Mouse (Mus musculus): ENCODE results near the gene Srebf2.
"Not testable (repeated sequence)": the region's sequence is repeated elsewhere in the genome, so short reads cannot be mapped to it uniquely, and the experiment has no call there.

The Srebf2 gene

DNA sequence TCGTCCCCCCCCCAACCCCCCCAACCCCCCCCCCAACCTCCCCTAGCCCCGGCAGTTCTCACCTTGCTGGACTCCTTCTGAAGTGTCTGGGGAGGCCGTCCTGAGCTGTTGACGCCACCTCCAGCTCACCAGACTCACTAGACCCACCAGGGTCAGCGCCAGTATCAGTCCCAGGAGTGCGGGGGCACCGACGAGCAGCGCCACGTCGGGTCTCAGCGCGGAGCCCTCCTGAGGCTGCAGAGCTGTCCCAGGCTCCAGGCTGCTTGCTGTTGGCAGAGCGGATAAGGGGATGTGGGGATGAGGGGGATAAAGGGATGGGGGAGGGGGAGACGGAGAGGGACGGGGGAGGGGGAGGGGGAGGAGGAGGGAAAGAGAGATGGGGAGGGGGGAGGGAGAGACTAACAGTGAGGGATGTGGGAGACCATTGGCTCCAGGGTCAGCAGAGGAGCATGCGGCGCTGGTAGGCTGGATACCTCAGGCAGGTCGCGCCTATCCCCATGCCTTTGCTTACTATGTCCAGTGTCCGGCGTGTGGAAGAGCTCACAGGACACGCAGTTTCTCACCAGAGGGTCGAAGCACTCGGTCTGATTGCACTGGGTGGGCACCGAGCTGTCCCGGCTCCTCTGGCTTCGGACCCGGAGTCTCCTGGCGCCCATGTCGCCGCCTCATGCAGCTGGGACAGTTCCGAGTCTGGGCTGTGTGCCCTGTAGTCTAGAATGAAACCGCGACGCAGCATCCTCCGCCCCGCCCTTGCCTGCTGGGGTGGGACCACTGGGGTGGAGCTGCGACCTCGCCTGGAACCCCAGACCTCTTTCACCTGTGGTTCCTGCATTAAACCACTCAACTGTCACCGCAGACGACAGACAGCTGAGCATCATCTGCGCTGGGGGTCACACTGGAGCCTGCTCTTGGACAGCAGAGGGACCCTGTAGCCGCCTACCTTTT is 76.9 kb downstream of the Srebf2 start, which contains the start of gene Tnfrsf13c:
TSS of gene Tnfrsf13c (minus strand) at position 713 of the 945 bp plus-strand sequence.
- peak; percentile 60 to 85 for DNase-seq (ENCODE audit: low spot score in 2 of 2)

DNA sequence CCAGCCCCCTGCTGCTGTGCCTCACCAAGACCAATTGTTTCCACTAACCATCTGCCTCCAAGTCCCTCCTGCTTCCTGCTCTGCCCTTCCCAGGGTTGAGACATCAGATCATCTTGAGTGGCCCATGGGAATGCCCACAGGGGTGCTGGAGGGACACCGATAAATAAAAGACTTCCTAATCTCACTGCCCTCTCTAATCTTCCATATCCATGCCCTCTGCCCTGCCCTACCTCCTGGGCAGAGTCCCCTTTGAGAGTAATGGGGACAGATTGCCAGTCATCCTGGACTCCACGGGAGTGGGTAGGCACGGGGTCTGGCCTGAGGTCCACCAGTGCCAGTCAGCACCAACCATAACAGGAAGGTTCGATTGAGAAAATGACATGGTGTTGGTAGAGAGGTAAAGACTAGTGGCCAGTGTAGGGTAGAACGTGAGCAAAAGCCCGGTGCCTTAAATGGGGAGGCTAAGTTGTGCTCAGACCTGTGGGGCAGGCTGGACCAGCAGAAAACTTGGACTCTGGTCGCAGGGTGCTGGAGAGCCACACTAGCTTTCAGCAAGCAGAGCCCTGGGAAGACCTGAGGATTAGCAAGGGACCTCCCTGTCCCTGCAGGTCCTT is 77.7 kb downstream of the Srebf2 start:
- no peak for DNase-seq (ENCODE audit: low spot score in 2 of 2)

DNA sequence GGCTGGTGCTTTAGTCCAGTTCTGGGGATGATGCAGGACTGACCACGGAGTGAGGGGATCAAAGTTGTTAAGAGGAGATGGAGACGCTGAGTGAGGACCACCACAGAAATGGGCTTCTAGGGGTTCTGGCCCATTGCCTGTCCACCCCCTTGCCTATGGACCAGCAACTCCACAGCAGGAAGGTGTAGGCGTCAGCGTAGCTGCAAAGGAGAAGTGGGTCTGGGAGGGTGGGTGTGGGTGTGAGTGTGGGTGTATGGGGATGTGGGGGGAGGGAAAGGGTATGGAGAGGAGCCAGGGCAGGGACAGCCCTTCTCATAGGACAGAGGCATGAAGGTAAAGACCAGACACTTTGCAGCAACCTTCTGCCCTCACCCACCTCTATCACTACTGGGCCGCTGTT is 78.8 kb downstream of the Srebf2 start:
- no peak for DNase-seq (ENCODE audit: low spot score in 2 of 2)

DNA sequence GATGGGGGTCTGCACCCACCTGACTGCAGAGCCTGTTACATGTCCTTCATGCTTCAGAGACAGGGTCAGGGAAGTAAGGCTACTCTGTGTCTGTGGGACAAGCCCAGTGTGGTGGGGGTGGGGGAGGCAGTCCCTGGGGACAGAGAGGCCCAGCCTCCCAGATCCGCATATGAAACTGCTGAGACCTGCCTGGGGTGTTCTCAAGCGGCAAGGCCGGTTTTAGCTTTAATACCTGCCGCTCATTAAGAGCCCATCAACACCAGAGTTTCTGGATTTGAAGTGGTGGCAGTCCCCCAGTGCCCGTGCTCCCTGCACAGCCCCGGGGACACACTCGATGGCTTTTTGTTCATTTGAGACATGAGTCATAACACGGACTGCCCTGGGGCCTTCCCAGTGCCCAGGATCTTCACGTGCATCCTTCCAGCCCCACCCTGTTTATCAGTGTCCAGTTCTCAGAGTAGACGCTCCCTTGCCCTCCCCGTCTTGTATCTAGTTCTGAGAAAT is 82.6 kb downstream of the Srebf2 start:
- DNase-seq (ENCODE audit: low spot score in 2 of 2), result peak in 1 of 2 experiments; percentile 73

DNA sequence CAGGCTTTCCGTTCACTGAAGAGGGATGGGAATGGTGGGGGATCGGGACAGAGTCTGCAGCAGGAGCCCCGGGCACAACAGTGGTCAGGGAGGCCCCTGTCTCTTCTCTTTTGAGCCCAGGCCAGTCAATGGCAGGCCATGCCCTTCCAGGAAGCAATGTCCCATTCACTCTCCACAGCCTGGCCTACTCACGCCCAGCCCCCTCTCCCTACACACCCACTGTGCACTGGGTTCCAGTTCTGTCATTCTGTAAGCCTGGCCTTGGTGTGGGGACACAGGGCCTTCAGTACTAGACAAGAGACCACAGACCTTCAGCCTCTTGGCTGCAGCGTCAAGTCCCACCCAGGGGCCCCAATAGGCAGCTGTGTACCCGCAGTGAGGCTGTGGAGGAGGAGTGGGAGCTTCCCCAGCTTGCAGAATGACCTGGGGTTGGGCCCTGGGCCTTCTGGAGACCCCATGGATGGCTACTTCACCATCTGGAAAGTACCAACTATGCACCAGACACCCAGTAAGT is 83.2 kb downstream of the Srebf2 start:
- no peak for DNase-seq (ENCODE audit: low spot score in 2 of 2)

DNA sequence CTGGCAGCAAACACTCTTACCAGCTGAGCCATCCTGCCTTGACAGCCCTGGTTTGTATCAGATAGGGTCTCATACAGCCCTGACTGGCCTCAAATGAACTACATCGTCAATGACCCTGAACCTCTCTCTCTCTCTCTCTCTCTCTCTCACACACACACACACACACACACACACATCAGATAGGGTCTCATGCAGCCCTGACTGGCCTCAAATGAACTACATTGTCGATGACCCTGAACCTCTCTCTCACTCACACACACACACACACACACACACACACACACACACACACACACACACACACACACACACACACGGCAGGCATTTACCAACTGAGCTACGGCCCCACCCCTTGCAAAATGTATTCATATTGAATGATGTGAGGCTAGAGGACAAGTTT is 84.1 kb downstream of the Srebf2 start:
- no peak for DNase-seq (ENCODE audit: low spot score in 2 of 2)

DNA sequence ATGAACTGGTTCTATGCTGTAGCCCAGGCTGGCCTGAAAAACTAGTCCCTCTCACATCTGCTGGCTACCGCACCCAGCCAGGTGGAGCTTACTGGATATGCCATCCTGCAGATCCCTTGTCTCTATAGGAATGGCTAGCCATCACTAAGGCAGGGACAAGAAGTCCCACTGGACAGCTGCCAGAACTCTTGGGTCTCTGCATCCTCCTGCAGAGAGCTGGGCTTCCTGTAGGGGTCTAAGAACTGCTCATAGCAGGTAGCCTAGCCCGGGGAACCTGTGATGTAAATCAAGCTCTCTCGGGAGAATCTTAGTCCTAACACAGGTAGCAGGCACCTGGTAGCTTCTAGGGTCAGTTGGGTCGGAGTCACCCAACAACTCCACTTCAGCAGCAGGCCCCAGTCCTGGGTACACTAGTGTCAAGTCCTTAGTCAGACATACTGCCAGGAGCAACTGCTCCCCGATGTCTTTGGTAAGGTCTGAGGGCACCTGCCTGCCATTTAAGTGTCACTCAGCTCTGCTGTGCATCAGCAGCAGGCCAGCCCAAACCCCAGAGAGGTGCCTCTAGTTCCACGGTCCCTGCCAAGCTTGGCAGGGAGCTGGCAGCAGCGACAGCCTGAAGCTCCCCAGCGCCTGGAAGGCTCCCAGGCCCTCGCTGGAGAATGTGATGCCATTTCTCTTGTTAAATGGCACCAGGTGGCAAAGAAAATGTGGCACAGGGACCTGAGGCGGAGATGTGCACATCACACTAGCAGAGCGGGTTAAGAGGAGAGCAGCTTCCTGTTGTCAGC is 84.8 kb downstream of the Srebf2 start:
- peak in 1 of 2 experiments; percentile 31 for DNase-seq (ENCODE audit: low spot score in 2 of 2)

DNA sequence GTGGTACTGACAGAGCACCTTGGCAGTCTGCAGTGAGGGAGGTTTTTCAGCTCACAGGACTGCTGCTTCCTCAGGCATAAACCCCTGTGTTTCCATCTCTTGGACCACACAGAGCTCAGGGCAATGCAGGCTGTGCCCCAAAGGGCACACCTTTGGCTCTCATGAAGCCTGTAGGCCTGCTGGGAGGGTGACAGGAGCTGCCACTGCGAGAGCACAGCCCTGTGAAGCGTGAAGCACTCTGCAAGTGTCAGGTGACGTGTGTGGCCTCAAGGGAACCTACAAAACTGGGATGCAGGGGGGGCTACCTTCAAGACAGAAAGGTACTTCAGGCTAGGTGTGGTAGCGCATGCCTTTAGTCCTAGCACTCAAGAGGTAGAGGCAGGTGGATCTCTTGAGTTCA is 85.7 kb downstream of the Srebf2 start:
- peak in 1 of 2 experiments; percentile 39 for DNase-seq (ENCODE audit: low spot score in 2 of 2)

DNA sequence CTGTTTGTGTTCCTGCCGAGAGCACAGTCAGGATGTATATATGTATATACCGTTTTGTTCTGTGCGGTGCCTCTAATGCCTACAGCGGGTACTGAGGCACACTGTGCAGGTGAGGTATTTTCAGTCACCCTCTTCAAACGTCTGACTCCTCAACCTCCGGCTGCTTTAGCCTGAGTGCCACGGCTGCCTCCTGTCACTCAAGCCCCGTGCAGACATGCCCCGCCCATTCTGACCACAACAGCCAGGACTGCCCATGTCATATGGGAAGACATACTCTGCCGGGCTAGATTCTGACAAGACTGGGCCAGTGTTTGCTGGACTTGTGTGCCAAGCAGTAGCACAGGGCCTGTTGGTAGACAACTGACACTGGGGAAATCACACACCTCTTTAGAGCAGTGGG is 88.7 kb downstream of the Srebf2 start:
- DNase-seq (ENCODE audit: low spot score in 2 of 2), result peak in 1 of 2 experiments; percentile 37

DNA sequence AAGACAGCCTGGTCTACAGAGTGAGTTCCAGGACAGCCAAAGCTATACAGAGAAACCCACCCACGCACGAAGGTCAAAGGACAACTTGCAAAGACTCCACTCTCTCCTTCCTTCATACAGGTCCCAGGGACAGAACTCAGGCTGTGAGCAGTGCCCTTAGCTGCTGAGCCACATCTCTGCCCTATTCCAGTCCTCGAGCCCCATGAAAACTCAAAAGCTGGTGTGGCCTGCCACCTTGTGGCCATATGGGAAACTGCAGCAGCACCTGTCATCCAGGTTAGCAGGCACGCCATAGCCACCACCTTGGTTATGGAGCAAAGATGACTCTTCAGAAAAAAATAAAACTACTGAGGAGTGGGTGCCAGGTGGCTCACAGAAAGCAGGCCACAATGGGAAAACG is 89.6 kb downstream of the Srebf2 start:
- peak; percentile 89 for DNase-seq (ENCODE audit: low spot score in 2 of 2)

DNA sequence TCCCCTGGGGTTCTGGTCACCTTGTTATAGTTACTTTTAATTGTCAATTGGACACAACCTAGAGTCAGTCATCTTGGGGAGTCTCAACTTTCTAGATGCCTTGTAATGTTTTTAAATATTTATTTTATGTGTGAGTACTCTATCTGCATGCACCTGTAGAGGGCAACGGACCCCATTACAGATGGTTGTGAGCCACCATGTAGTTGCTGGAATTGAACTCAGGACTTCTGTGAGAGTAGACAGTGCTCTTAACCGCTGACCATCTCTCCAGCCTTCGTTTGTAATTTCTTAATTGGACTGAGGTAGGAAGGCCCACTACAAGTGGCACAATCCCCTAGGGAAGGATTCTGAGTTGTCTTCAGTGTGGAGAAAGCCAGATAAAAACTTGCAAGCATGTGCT is 96.3 kb downstream of the Srebf2 start:
- no peak for DNase-seq (ENCODE audit: low spot score in 2 of 2)

DNA sequence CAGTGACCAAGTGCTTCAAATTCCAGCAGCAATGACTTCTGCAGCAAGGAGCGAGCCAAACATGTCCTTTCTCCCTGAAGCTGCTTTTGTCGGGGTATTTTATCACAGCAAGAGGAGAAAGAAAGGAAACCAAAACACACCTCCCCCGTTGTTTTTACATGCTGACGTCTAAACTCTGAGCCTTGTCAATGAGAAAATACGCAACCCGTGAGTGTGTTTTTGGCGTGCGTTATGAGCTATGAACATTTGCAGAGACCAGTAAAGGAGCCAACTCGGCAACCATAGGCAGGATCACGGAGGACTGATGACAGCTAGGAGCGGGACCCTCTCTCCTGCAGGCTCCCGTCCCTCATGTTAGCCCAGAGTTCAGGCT is 96.7 kb downstream of the Srebf2 start:
- no peak for DNase-seq (ENCODE audit: low spot score in 2 of 2)

DNA sequence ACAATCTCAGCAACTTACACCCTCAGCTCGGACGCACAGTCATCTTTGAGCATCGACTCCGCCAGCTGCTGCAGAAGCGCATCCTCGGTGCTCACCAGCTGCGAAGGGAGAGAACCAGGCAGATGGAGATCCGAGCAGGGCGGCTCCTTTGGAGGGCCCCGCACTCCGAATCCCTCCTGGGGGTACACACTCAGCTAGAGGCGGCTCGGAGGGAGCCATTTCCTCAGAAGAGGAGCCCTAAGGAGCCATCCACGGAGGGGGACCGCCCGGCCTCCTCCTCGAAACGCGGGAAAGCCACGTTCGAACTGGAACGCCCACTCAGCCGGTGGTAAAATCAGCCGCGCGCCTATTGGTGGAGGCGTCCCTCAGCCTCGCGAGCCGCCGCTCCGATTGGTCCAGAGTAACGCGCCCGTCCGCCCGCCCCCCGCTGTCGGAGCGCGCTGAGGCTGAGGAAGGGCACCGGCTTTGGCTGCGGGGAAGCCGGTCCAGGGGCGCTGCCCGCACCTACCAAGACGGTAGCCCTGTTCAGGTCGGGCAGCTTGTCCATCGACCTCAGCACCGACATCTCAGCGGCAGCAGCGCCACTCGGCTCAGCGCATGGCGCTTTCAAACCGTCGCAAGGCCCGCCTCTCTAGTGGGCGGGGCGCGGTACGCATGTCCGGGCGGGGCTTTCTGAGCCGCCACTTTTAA is 97.3 kb downstream of the Srebf2 start, which contains the start of gene Cenpm:
TSS of gene Cenpm (minus strand) at position 634 of the 690 bp plus-strand sequence.
- DNase-seq (ENCODE audit: low spot score in 2 of 2), result peak; percentile 95 to 96

DNA sequence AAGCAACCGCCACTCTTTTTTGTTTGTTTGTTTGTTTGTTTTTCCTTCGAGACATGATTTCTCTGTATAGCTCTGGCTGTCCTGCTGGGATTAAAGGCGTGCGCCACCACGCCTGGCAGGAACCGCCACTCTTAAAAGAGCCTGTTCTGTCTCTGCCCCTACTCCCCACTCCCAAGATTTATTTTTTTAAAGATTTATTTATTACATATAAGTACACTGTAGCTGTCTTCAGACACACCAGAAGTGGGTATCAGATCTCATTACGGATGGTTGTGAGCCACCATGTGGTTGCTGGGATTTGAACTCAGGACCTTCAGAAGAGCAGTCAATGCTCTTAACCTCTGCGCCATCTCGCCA is 97.8 kb downstream of the Srebf2 start:
- DNase-seq (ENCODE audit: low spot score in 2 of 2), result not testable (repeated sequence)

DNA sequence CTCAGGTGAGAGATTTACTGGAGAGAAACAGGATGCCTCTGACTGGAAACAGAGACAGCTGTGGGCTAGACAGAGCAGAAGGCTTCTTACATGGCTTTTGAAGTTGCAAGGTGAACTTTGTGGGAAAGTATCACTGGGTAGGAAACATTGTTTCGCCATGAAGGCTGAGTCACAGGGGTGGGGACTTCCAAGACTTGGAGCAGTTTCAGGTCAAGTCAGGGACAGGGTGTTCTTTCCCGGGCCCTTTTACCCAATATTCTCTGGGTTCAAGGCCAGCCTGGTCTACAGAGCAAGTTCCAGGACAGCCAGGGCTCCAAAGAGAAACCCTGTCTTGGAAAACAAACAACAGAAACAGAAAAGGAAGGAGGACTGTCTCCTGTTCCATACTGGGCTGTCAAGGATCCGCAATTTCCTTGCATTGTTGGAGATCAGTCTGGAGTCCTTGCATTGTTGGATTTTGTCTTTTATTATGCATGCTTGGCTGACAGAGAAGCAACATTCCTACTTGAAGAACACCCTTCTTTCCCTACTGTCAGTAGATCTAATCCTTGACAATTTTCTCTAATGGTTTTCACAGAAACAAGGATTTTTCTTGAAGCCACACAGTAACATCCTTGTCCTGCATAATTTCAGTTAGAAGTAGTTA is 100.3 kb downstream of the Srebf2 start:
- DNase-seq (ENCODE audit: low spot score in 2 of 2), result no peak

DNA sequence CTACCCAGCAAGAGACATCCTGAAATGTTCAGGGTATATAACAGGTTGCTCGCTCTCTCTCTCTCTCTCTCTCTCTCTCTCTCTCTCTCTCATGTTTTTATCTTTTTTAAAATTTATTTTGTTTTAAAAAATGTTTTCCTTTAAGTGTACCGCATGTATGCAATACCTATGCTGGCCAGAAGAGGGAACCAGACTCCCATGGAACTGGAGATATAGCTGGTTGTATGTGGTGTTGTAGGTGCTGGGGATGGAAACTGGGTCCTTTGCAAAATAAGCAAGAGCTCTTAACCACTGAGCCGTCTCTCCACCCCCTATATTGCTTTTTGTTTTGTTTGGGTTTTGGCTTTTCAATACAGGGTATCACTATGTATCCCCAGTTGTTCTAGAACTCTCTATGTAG is 104.6 kb downstream of the Srebf2 start:
- no peak for DNase-seq (ENCODE audit: low spot score in 2 of 2)

DNA sequence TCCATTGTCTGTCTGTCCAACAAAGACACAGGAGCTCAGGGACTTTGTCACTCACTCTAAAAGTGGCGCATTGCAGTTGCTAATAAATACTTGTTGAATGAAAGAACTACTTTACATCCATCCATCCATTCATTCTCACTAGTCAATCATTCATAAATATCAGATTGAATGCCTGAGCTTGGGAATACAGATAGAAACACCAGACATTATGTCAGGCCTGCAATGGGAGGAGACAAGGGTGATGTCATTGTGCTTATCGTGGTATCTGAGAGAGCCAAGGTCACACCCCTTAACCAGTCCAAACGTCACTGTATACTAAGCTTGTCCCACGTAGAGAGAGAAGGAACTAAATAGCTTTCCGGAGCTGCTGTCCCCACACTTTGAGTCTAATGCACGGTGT is 105.1 kb downstream of the Srebf2 start, which contains the start of gene 1500009C09Rik:
TSS of gene 1500009C09Rik (plus strand) at position 301 of the 400 bp plus-strand sequence.
- DNase-seq (ENCODE audit: low spot score in 2 of 2), result no peak

All from spleen, postnatal 10 days (tissue).